Comparison of ENCODE assay signal across 8 mouse cellular contexts in genomic region chr19:46527632-46528528, GRCm38 (mm10). TPM values are rescaled to one million over a fixed set of nuclear protein-coding genes. Genes with fewer than 3 reads are reported as not detected.
DNase-seq lines count a peak whose midpoint lies in the region; ATAC-seq and TF ChIP-seq lines count a peak whose summit lies in the region.

No protein-coding gene starts in this region.

- H3K36me3 ChIP-seq in embryonic facial prominence, embryonic 13.5 days: no peaks in the 10 kb centered on the region
- no peaks in the 10 kb centered on the region for H3K36me3 ChIP-seq in intestine, postnatal 0 days (ENCODE audit: control insufficient read depth, insufficient read depth)
- no peaks in the 10 kb centered on the region for H3K36me3 ChIP-seq in myocyte (ENCODE audit: control insufficient read depth, insufficient read depth)

- peak overlapping the region; percentile 58 for H3K4me2 ChIP-seq in embryonic facial prominence, embryonic 13.5 days
- H3K4me2 ChIP-seq in intestine, postnatal 0 days (replicated peaks; ENCODE audit: low read depth): peak overlapping the region; percentile 59
- peak overlapping the region; percentile 86 for H3K4me2 ChIP-seq in myocyte (ENCODE audit: low read depth)

- intact Hi-C loops in gastrocnemius, postnatal 36 days (cut with DNase I): no loop called here

- TF ChIP-seq POLR2A in myocyte (IDR thresholded peaks at IDR 0.05; ENCODE audit: insufficient read length, low read depth): no peak

- 14% methylated on average over 17 of the region's 17 CpGs for WGBS in embryonic facial prominence, embryonic 13.5 days
- 61% methylated on average over 17 of the region's 17 CpGs for WGBS in intestine, postnatal 0 days

- ATAC-seq in embryonic facial prominence, embryonic 13.5 days (ENCODE audit: insufficient number of reproducible peaks, insufficient read depth, low FRiP score, low TSS enrichment, low read depth): no peak
- no peak for ATAC-seq in intestine, postnatal 0 days

- no peaks in the 10 kb centered on the region for H3K27me3 ChIP-seq in embryonic facial prominence, embryonic 13.5 days
- no peaks in the 10 kb centered on the region for H3K27me3 ChIP-seq in intestine, postnatal 0 days (replicated peaks; ENCODE audit: control insufficient read depth, insufficient read depth, low read length)
- H3K27me3 ChIP-seq in myocyte (ENCODE audit: control insufficient read depth, insufficient read depth, insufficient read length): no peaks in the 10 kb centered on the region

- 0 out of 2 replicates have a peak overlapping the region, but pooled peaks have one; percentile 32 for H3K9ac ChIP-seq in embryonic facial prominence, embryonic 13.5 days
- no peak overlapping the region for H3K9ac ChIP-seq in intestine, postnatal 0 days (ENCODE audit: low read depth, low read length)

- peak; percentile 18 for DNase-seq in layer of hippocampus, adult 9-11 months
- no peak for DNase-seq in layer of hippocampus, postnatal 25 days (ENCODE audit: extremely low spot score in 1 of 2, low spot score in 1 of 2)
- no peak for DNase-seq in adrenal gland, adult 2 months
- no peak for DNase-seq in gastrocnemius, postnatal 36 days
- no peak for DNase-seq in yolk sac, embryonic 10.5 days (ENCODE audit: low spot score)

- H3K79me2 ChIP-seq in myocyte (ENCODE audit: control insufficient read depth, insufficient read depth): no peaks in the 10 kb centered on the region

- peak overlapping the region; percentile 27 for H3K4me3 ChIP-seq in embryonic facial prominence, embryonic 13.5 days
- H3K4me3 ChIP-seq in intestine, postnatal 0 days (ENCODE audit: low read depth, low read length): no peak overlapping the region; the same call in 1 of the 2 replicates
- peak overlapping the region; percentile 25 for H3K4me3 ChIP-seq in myocyte

- no peak for TF ChIP-seq CTCF in intestine, postnatal 0 days (IDR thresholded peaks at IDR 0.05; ENCODE audit: low read depth)

- H3K4me1 ChIP-seq in embryonic facial prominence, embryonic 13.5 days: peaks cover 97% of the 10 kb centered on the region
- peaks cover 30% of the 10 kb centered on the region for H3K4me1 ChIP-seq in intestine, postnatal 0 days (replicated peaks; ENCODE audit: control insufficient read depth, insufficient read depth, low read length)

- peak overlapping the region; percentile 88 for H3K27ac ChIP-seq in embryonic facial prominence, embryonic 13.5 days
- no peak overlapping the region for H3K27ac ChIP-seq in intestine, postnatal 0 days (ENCODE audit: low read depth, low read length)

- H3K9me3 ChIP-seq in embryonic facial prominence, embryonic 13.5 days: no peaks in the 10 kb centered on the region
- no peaks in the 10 kb centered on the region for H3K9me3 ChIP-seq in intestine, postnatal 0 days (ENCODE audit: control insufficient read depth)

- H3ac ChIP-seq in myocyte (ENCODE audit: control insufficient read depth, insufficient read length): no peak overlapping the region

TF ChIP-seq in myocyte, 11 proteins besides CTCF, POLR2A, EP300 and RAD21:
- no peak for TF ChIP-seq E2F4 (IDR thresholded peaks at IDR 0.05; ENCODE audit: insufficient read depth)
- no peak for TF ChIP-seq CEBPB (IDR thresholded peaks at IDR 0.05; ENCODE audit: insufficient read depth, poor library complexity, severe bottlenecking)
- TF ChIP-seq MYOD1 (IDR thresholded peaks at IDR 0.05; ENCODE audit: control insufficient read depth in 1 of 3, insufficient read length in 2 of 3, low read depth in 2 of 3): peak in 2 of 3 experiments; percentile 52 to 57
- no peak for TF ChIP-seq TCF3 (IDR thresholded peaks at IDR 0.05; ENCODE audit: insufficient read length, low read depth)
- no peak for TF ChIP-seq MAX (IDR thresholded peaks at IDR 0.05; ENCODE audit: low read depth)
- no peak for TF ChIP-seq SRF (IDR thresholded peaks at IDR 0.05; ENCODE audit: control insufficient read depth, insufficient read length, low read depth)
- TF ChIP-seq MYOG (IDR thresholded peaks at IDR 0.05; ENCODE audit: control insufficient read depth in 1 of 3, insufficient read depth in 1 of 3, insufficient read length in 2 of 3, low read depth in 2 of 3): peak in 2 of 3 experiments; percentile 68 to 74

RNA-seq across cellular contexts. Expression of gene Trim8, which starts 26.4 kb away (rescaled TPM):
- 100 to 1,000 TPM; 105 to 109 TPM for total RNA-seq in layer of hippocampus, postnatal 25 days (2021)
- polyA plus RNA-seq in embryonic facial prominence, embryonic 13.5 days (2015; fragmentation: Nextera tagmentation; extraction: Ambion mirVana): 16.7 and 17.6 TPM in 2 replicates
- polyA plus RNA-seq in intestine, postnatal 0 days (2015; fragmentation: Nextera tagmentation; extraction: Ambion mirVana): 16.7 and 17.1 TPM in 2 replicates
- 42.3 TPM for polyA plus RNA-seq in myocyte (2012; fragmentation: generic; extraction: Trizol)
- 10 to 100 TPM; 38.0 to 66.4 TPM for total RNA-seq in adrenal gland, adult 2 months (2021)
- polyA plus RNA-seq in adrenal gland, adult 2 months (2012; rRNA removed): 66.1 and 78.8 TPM in 2 replicates
- 10 to 100 TPM; 19.0 to 19.2 TPM for total RNA-seq in gastrocnemius, postnatal 36 days (2021)

RNA-seq across cellular contexts. Expression of gene Arl3, which starts 45.1 kb away (rescaled TPM):
- 100 to 1,000 TPM; 123 to 127 TPM for total RNA-seq in layer of hippocampus, postnatal 25 days (2021)
- 192 and 193 TPM in 2 replicates for polyA plus RNA-seq in embryonic facial prominence, embryonic 13.5 days (2015; fragmentation: Nextera tagmentation; extraction: Ambion mirVana)
- polyA plus RNA-seq in intestine, postnatal 0 days (2015; fragmentation: Nextera tagmentation; extraction: Ambion mirVana): 21.1 and 25.6 TPM in 2 replicates
- polyA plus RNA-seq in myocyte (2012; fragmentation: generic; extraction: Trizol): 81.9 TPM
- total RNA-seq in adrenal gland, adult 2 months (2021): 10 to 100 TPM; 51.6 to 75.1 TPM
- polyA plus RNA-seq in adrenal gland, adult 2 months (2012; rRNA removed): 11.7 and 12.2 TPM in 2 replicates
- total RNA-seq in gastrocnemius, postnatal 36 days (2021): 10 to 100 TPM; 44.6 to 60.8 TPM

RNA-seq across cellular contexts. Expression of gene Sfxn2, which starts 45.3 kb away (rescaled TPM):
- 1 to 10 TPM; 4.4 to 6.3 TPM for total RNA-seq in layer of hippocampus, postnatal 25 days (2021)
- polyA plus RNA-seq in embryonic facial prominence, embryonic 13.5 days (2015; fragmentation: Nextera tagmentation; extraction: Ambion mirVana): 24.9 and 25.2 TPM in 2 replicates
- polyA plus RNA-seq in intestine, postnatal 0 days (2015; fragmentation: Nextera tagmentation; extraction: Ambion mirVana): 5.2 and 6.2 TPM in 2 replicates
- 0.62 TPM for polyA plus RNA-seq in myocyte (2012; fragmentation: generic; extraction: Trizol)
- total RNA-seq in adrenal gland, adult 2 months (2021): 10 to 100 TPM in 1 of 2 experiments, 1 to 10 TPM in 1; 7.7 to 12.7 TPM
- polyA plus RNA-seq in adrenal gland, adult 2 months (2012; rRNA removed): 3.7 and 4.6 TPM in 2 replicates
- total RNA-seq in gastrocnemius, postnatal 36 days (2021): 1 to 10 TPM; 2.7 to 4.1 TPM
